Mouse (Mus musculus): ENCODE data around the gene Hoga1. TPM values are rescaled to one million over a fixed set of nuclear protein-coding genes. Genes with fewer than 3 reads are reported as not detected.

The Hoga1 gene
- polyA plus RNA-seq, 1 experiment from 2014 or later = 1.1 TPM

DNA sequence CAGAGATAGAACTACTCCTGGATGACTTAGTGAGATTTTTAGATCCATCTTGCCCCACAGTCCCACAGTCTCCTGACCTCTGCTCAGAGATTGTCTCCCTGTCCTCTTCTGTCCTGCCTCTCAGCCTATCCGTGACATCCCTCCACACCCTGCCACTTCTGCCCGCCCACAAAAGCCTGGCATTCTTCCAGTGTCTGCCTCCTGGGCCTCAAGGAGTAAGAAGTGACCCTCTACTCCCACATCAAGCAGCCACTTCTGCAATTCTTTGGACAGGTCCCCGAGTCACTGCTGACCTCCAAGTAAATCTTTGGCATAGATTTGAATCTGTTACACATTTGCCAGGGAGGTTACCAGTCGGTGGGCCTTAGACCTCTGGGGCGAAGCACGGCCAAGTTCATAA, 8.8 kb downstream of the Hoga1 start:
- Histone ChIP-seq H3K9ac (no peak overlapping the region), H3K36me3 (no peaks in the 10 kb centered on the region), H3K4me3 (no peak overlapping the region), H3K9me3 (replicated peaks) (no peaks in the 10 kb centered on the region), H3K27ac (no peak overlapping the region), H3K4me2 (replicated peaks) (no peak overlapping the region), H3K4me1 (no peaks in the 10 kb centered on the region), H3K27me3 (no peaks in the 10 kb centered on the region)
- 82% methylated on average over 6 of the region's 6 CpGs for WGBS
- no peak for ATAC-seq (ENCODE audit: low FRiP score)

DNA sequence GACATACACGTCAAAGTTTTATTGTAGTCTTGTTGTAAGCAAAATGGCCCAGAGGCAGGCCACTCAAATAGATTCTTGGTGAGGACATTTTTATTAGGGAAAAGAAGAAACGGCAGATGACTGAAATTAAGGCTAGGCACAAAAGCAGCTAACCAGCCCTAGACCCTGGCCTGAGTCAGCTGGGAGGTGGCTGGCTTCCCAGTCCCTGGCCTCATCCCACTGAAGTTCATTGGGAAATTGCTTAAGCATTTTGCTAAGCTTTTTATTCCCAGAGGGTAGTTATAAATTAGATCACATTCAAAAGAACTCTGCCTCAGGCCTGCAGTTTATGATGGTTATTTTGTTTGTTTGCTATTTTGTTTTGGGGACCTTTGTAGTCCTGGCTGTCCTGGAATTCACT, 10.5 kb downstream of the Hoga1 start:
- Histone ChIP-seq H3K4me1 (no peaks in the 10 kb centered on the region), H3K9me3 (replicated peaks) (no peaks in the 10 kb centered on the region), H3K4me3 (no peak overlapping the region), H3K4me2 (replicated peaks) (no peak overlapping the region), H3K27ac (no peak overlapping the region), H3K9ac (no peak overlapping the region), H3K27me3 (no peaks in the 10 kb centered on the region), H3K36me3 (no peaks in the 10 kb centered on the region)
- ATAC-seq (ENCODE audit: low FRiP score) = no peak
- WGBS = 87% methylated on average over 2 of the region's 2 CpGs

DNA sequence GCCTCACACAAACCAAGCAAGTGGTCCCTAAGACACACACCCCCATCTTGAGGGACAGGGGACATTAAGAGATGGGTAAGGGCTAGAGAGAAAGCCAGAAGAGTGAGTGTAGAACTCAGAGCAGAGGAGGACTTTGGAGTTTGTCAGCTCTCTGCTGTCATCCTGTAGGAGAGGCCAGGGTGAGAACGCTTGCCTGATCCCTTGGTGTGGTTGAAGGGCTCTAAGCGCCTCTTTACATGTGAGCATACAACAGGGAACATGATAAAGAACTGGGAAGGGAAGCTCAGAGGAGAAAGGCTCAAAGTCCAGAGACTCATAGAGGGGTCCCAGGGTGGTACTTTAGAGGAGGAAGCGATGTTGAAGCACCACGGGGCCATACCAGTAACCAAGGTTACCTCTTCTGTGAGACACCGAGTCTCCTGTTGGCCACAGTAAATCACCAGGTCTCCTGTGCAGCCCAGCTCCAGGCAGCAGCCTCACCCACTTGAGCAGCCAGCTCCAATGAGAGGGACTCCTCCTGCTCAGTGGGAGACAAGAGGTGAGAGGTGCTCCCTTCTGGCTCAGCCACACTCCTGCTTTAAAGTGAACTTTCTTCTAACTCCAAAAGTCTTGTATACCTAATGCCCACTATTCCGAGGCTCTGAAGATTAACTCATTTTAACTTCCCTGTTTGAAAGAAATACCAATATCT, 11.5 kb downstream of the Hoga1 start:
- H3K27me3 ChIP-seq = no peaks in the 10 kb centered on the region
- no peaks in the 10 kb centered on the region for H3K9me3 ChIP-seq (replicated peaks)
- H3K4me3 ChIP-seq = no peak overlapping the region
- no peak for ATAC-seq (ENCODE audit: low FRiP score)
- no peak overlapping the region for H3K27ac ChIP-seq
- no peak overlapping the region for H3K9ac ChIP-seq
- H3K4me1 ChIP-seq = no peaks in the 10 kb centered on the region
- H3K36me3 ChIP-seq = no peaks in the 10 kb centered on the region
- H3K4me2 ChIP-seq (replicated peaks) = no peak overlapping the region
- 89% methylated on average over 6 of the region's 6 CpGs for WGBS

DNA sequence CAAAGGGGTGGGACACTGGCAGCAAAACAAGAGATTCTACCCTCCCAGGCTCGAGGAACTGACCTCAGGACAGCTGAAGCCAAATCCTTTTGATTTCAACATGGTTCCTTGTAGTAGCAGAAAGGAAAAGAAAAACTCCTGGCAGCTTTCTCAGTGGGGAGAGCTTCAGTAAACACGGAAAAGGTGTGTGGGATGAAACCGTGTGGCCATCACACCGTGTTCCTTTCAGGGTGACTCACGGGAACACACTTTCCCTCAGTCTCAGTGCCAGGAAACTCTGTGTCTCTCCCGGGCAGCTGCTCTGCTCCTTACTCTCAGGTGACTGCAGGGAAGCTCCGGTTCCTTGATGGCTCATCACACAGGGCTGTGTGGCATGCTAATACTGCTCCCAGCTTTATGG, 13.0 kb downstream of the Hoga1 start:
- H3K4me2 ChIP-seq (replicated peaks) = no peak overlapping the region
- H3K4me1 ChIP-seq = no peaks in the 10 kb centered on the region
- H3K36me3 ChIP-seq = no peaks in the 10 kb centered on the region
- H3K4me3 ChIP-seq = no peak overlapping the region
- no peak for ATAC-seq (ENCODE audit: low FRiP score)
- H3K27me3 ChIP-seq = no peaks in the 10 kb centered on the region
- no peaks in the 10 kb centered on the region for H3K9me3 ChIP-seq (replicated peaks)
- WGBS = 70% methylated on average over 7 of the region's 7 CpGs
- no peak overlapping the region for H3K27ac ChIP-seq
- H3K9ac ChIP-seq = no peak overlapping the region

DNA sequence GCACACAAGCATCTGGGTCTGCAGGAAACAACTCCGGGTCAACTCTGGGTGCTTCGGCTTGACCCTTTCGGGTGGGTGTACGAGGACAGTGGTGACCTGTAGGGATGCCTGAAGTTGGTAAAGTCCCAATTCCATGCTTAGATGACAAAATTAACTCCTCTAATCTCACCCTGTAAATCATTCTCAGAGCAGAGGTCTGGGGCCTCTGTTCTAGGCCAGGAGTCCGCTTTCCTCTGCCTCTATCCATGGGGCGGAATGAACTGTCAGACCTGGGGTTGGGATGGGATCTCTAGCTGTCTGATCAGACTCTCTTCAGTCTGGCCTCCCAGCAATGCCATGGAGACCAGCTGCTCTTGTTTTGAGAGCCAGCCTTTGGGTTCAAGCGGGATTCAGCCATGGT, 16.0 kb downstream of the Hoga1 start:
- 95% methylated on average over 7 of the region's 7 CpGs for WGBS

DNA sequence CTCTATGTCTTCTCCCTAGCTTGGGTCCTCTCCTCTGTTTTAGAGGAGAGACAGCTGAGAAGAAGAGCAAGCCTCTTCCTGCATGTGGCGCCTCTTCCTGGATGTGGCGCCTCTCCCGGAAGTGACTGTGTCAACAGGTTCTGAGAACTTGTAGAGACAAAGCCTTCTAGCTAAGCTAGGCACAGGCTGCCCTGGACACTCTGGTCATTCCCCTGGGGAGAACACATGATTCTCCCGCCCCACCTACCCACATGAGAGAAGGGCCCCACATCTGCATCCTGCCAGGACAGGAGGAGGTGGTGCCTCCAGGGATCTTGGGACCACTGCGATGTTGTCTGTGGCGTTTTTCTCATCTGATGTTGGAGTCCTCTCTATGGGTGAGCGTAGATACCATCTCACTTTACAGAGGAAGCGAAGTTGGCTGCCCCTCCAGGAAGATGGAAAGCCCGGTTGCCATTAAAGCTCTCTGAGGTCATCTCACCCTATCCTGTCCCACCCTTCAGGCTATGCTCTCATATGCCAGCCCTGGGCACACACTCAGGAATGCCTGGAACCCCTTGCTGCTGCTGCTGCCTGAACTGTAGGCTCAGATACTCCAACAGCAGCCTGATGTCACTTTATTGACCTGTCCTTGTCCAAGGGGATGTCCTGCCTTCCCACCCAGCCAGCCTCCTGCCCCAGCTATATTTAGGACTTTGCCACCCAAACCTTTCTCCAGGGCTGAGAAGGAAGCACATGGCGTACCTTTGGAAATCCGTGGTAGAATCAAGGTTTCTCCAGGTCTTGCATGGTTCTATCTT, 23.2 kb downstream of the Hoga1 start:
- Histone ChIP-seq H3K9me3 (replicated peaks) (no peaks in the 10 kb centered on the region), H3K36me3 (no peaks in the 10 kb centered on the region; the same call in 1 of the 2 replicates), H3K27me3 (no peaks in the 10 kb centered on the region), H3K4me3 (no peak overlapping the region), H3K27ac (no peak overlapping the region), H3K9ac (no peak overlapping the region), H3K4me1 (no peaks in the 10 kb centered on the region), H3K4me2 (replicated peaks) (no peak overlapping the region)
- 81% methylated on average over 11 of the region's 11 CpGs for whole genome bisulfite sequencing
- no peak for ATAC-seq (ENCODE audit: low FRiP score)

More for the DNA sequence above, 16.0 kb downstream of the Hoga1 start:
- Histone ChIP-seq H3K36me3 (no peaks in the 10 kb centered on the region), H3K4me1 (no peaks in the 10 kb centered on the region), H3K9ac (no peak overlapping the region), H3K27ac (no peak overlapping the region), H3K4me3 (no peak overlapping the region), H3K27me3 (no peaks in the 10 kb centered on the region), H3K4me2 (replicated peaks) (no peak overlapping the region), H3K9me3 (replicated peaks) (no peaks in the 10 kb centered on the region)
- no peak for ATAC-seq (ENCODE audit: low FRiP score)

DNA sequence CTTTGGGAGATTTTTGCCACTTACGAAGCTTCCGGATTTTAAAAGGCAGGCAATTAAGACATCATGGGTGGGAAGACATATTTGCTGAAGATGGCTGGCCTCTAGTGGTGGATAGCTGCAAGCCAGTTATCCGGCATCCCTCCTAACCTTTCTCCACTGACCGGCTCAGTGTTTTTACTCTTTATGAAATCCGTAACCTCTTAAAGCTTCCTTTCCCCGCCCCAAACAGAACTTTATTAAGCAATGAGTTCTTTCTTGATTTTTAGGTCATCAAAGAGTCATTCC, 23.8 kb downstream of the Hoga1 start:
- H3K9me3 ChIP-seq (replicated peaks) = no peaks in the 10 kb centered on the region
- 63% methylated on average over 6 of the region's 6 CpGs for WGBS
- no peak overlapping the region for H3K27ac ChIP-seq
- no peak overlapping the region for H3K4me3 ChIP-seq
- peaks cover 4% of the 10 kb centered on the region; the same call in 1 of the 2 replicates for H3K36me3 ChIP-seq
- H3K27me3 ChIP-seq = no peaks in the 10 kb centered on the region
- no peak overlapping the region for H3K4me2 ChIP-seq (replicated peaks)
- H3K9ac ChIP-seq = no peak overlapping the region
- no peak for ATAC-seq (ENCODE audit: low FRiP score)
- H3K4me1 ChIP-seq = no peaks in the 10 kb centered on the region

DNA sequence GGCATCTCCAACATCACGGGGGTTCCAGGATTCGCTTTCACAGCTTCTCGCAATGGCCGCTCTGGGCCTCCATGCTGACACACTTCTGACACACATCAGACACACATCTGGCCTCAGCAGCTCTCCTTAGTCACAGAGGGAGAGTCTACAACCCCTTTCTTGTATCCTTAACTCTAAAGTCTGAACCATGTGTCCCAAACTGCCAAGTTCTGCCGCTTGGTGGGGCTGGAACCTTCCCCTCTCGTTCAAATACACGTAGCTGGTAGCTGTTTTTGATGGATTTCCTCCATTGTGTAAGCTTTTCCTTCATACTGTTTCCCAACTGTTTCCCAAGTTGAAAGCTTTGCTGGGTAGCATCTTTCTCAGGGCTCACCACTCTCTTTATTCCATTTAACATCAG, 25.8 kb downstream of the Hoga1 start:
- 75% methylated on average over 7 of the region's 7 CpGs for WGBS
- ATAC-seq (ENCODE audit: low FRiP score) = no peak
- Histone ChIP-seq H3K36me3 (peaks cover 24% of the 10 kb centered on the region), H3K9ac (no peak overlapping the region), H3K4me3 (no peak overlapping the region), H3K9me3 (replicated peaks) (no peaks in the 10 kb centered on the region), H3K4me1 (no peaks in the 10 kb centered on the region), H3K27me3 (no peaks in the 10 kb centered on the region), H3K4me2 (replicated peaks) (no peak overlapping the region), H3K27ac (no peak overlapping the region)

DNA sequence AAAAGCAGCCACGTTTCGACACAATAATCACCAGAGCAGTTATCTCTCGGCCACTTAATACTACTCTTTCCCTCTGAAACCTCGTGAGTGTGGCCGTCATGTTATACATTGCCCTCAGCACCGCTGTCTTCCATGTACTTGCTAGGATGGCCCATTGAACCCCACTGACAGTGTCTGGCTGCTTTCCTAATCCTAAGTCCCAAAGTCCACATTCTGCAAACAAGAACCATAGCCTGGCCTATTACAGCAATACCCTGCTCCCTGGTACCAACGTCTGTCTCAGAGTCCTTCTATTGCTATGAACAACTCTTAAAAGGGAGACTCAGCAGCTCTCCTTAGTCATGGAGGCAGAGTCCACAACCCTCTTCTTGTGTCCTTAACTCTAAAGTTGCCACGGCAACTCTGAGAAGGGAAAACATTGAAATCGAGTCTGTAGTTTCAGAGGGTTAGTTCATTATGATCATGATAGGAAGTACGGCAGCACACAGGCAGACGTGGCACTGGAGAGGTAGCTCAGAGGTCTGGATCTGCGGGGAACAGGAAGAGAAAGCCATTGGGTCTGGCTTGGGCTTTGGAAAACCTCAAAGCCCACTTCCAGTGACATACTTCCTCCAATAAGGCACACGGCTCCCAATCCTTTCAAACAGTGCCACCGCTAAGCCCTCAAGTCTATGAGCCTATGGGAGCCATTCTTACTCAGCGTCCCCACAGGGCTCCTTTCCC, 26.6 kb downstream of the Hoga1 start:
- Histone ChIP-seq H3K9me3 (replicated peaks) (no peaks in the 10 kb centered on the region), H3K4me2 (replicated peaks) (no peak overlapping the region), H3K36me3 (peaks cover 29% of the 10 kb centered on the region), H3K27me3 (no peaks in the 10 kb centered on the region), H3K9ac (no peak overlapping the region), H3K4me1 (no peaks in the 10 kb centered on the region), H3K27ac (no peak overlapping the region), H3K4me3 (no peak overlapping the region)
- no peak for ATAC-seq (ENCODE audit: low FRiP score)
- 83% methylated on average over 15 of the region's 15 CpGs for WGBS

DNA sequence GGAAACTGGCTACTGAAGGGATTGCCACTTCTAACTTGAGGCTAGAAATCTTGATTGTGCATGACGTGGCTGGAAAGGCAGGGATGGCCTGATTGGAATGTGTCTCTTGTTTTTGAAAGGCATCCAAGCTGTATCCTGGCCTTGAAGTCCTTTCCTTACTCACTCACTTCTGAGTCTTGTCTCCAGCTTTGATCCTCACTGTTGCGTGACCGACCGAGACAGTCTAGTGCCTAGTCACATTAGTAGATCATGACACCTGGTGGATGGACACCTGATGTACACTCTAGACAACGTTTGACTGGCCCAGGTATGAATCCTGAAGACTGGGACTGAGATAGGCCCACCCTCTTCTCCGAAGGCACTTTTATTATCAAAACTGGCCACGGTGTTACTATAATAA, 27.4 kb downstream of the Hoga1 start:
- H3K4me3 ChIP-seq = no peak overlapping the region
- H3K36me3 ChIP-seq = peaks cover 36% of the 10 kb centered on the region
- no peak overlapping the region for H3K27ac ChIP-seq
- ATAC-seq (ENCODE audit: low FRiP score) = no peak
- no peaks in the 10 kb centered on the region for H3K27me3 ChIP-seq
- H3K9me3 ChIP-seq (replicated peaks) = no peaks in the 10 kb centered on the region
- H3K9ac ChIP-seq = no peak overlapping the region
- WGBS = 82% methylated on average over 7 of the region's 7 CpGs
- H3K4me2 ChIP-seq (replicated peaks) = no peak overlapping the region
- no peaks in the 10 kb centered on the region for H3K4me1 ChIP-seq

DNA sequence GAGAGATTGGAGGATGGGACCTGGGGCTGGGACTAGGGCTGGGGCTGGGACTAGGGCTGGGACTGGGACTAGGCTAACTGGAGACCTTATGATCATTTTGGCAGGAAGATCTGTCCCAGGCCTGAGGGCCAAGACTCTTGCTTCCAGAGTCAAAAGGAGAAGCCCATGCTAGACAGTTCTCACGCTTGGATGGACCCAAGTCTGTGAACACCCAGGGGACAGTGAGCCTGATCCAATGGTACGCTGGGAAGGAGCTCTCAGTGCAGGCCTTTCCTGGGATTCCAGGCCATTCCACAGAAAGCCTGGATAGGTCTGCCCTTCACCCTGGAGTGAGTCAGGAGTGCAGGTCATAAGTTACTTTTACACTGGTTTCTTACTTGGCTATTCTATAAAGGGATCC, 29.6 kb downstream of the Hoga1 start:
- no peaks in the 10 kb centered on the region for H3K9me3 ChIP-seq (replicated peaks)
- peaks cover 45% of the 10 kb centered on the region for H3K36me3 ChIP-seq
- H3K27ac ChIP-seq = no peak overlapping the region
- ATAC-seq (ENCODE audit: low FRiP score) = no peak
- no peak overlapping the region for H3K4me3 ChIP-seq
- no peaks in the 10 kb centered on the region for H3K4me1 ChIP-seq
- H3K4me2 ChIP-seq (replicated peaks) = no peak overlapping the region
- H3K9ac ChIP-seq = no peak overlapping the region
- no peaks in the 10 kb centered on the region for H3K27me3 ChIP-seq
- WGBS = 76% methylated on average over 2 of the region's 2 CpGs

DNA sequence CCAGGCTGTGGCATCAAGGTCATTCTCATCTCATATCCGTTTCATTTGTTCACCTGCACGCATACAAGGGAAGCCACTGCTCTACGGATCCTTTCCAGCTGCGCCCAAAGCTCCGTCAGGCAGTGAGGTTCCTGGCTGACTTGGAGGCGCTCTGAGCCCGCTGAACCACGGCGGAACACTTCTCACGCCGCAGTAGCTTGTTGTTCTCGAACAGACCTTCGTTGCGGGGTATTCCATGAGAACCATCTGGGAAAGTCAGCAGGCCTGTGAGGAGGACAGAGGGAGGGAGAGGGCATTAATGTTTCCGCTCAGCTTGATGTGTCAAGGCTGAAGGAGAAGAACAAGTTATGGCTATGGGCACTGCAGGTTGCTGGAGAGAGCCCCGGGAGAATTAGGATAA, 30.6 kb downstream of the Hoga1 start:
- no peak for ATAC-seq (ENCODE audit: low FRiP score)
- H3K9me3 ChIP-seq (replicated peaks) = no peaks in the 10 kb centered on the region
- no peak overlapping the region for H3K9ac ChIP-seq
- H3K4me1 ChIP-seq = peaks cover 3% of the 10 kb centered on the region; the same call in 1 of the 2 replicates
- H3K36me3 ChIP-seq = peaks cover 45% of the 10 kb centered on the region
- H3K4me3 ChIP-seq = no peak overlapping the region
- WGBS = 83% methylated on average over 16 of the region's 16 CpGs
- H3K27me3 ChIP-seq = no peaks in the 10 kb centered on the region
- H3K4me2 ChIP-seq (replicated peaks) = no peak overlapping the region
- no peak overlapping the region for H3K27ac ChIP-seq
